Mouse (Mus musculus) embryo, embryonic 9.5 days (tissue): Measurements from ENCODE around the gene Ramp1.

Source experiments
- DNase-seq: peaks from one replicate; pipeline ENCODE4 v3.0.0-alpha.2; 2017; ENCODE audit errors: extremely low spot score

The Ramp1 gene

GRCm38 (mm10) chr1:91179533-91180173, at the start of gene Ramp1:
Ramp1 (plus strand) TSS chr1:91179822.
- DNase-seq, result peak; percentile 19

DNA sequence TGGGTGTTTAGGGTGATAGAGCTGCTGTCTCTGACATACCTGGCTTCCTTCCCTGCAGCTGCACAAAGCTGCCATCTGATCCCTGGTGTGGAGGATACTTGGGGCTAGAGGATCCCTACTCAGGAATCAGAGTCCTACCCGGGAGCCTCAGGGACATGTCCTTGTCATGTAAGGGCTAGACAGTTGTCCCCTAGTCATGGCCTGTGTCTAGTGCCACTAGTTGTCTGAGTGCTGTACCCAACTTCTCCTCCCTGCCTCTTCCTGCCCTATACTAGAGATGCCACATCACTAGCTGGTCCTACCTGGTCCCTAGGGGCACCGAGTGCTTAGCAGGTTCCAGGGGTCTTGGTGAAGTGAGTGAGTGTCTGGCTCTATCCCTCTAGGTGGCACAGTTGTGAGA, 42.6 kb upstream of the Ramp1 start:
- DNase-seq, result no peak

DNA sequence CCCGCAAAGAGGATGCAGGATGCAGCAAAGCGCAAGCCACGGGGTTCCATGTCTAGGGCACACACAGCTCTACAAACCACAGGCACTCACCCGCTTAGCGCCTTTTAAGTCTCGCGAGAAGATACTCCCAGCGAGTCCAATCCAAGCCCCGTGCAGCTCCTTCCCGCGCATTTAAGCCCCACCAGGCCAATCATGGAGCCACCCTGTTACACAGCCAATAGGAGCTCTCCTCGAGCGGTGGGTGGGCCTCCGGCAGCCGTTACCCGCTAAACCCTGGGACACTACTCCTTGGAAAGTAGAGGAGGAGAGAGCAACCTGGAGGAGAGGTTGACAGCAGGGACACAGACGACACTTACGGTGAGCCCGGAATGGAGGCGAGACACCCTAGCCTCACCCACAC, 34.8 kb upstream of the Ramp1 start, which contains the start of gene Rbm44:
Gene Rbm44, plus strand, starts transcription at position 277 of the 400 bp plus-strand sequence.
- peak; percentile 9 for DNase-seq

GRCm38 (mm10) chr1:91151509-91151908, 28.1 kb upstream of the Ramp1 start:
- no peak for DNase-seq

- DNase-seq, result no peak
These were observed 12.8 kb upstream of the Ramp1 start for GRCm38 (mm10) chr1:91166798-91167197.

DNA sequence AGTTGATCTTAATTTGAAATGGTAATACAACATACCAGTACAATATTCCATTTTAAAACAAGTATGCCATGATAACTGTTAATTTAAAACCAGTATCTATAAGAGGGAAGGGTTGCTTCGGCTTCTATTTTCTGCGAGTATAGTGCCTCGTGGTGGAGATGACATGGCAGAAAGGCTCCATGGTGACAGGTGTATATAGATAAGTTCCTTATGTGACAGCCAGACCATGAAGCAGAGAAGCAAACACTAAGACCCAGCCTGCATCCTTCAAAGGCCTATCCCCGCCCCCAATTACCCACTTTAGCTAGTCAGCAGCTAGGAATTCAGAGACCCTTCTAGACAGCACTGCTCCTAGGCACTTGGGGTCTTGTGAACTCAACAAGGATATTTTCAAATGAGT, 10.5 kb upstream of the Ramp1 start:
- no peak for DNase-seq

DNA sequence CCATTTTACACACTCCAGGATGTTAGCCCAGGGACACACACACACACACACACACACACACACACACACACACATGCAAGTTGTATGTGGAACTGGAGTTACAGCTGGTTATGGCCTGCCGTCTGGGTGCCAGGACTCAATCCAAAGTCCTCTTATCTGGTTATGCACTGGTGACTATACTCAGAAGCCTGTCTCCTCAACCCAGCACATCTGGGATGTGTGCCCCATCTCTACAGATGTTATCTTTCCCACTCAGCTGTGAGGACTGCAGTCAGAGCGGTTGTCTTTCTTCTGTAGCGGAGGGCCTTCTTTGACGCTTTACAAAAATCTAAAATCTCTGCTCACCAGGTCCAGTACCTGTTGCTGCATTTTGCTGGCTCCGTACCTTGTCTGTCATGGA, 4.8 kb upstream of the Ramp1 start:
- DNase-seq, result no peak

- no peak for DNase-seq
These were observed 3.6 kb upstream of the Ramp1 start for GRCm38 (mm10) chr1:91176026-91176425.

DNA sequence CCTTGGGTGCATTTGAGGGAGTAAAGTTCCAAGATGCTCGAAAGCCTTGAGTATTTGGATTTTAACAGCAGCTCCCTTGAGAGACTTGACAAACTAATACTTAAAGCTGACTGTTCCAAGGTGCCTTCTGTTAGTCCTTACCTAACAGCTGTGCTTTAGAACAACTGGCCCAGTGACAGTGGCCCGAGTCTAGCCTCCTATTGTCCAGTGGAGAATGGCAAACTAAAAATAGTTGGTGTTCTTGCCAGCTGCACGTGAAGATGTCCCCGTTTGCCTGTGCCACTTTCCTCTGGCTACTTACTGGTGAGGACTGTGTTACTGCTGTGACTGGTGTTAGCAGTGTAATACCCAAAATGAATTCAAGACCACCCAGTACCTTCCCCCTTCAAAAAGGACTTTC, 2.8 kb upstream of the Ramp1 start:
- no peak for DNase-seq

GRCm38 (mm10) chr1:91179086-91179485, 536 bp upstream of the Ramp1 start:
- peak; percentile 47 for DNase-seq

GRCm38 (mm10) chr1:91180174-91180565, 548 bp downstream of the Ramp1 start:
- DNase-seq, result no peak

DNA sequence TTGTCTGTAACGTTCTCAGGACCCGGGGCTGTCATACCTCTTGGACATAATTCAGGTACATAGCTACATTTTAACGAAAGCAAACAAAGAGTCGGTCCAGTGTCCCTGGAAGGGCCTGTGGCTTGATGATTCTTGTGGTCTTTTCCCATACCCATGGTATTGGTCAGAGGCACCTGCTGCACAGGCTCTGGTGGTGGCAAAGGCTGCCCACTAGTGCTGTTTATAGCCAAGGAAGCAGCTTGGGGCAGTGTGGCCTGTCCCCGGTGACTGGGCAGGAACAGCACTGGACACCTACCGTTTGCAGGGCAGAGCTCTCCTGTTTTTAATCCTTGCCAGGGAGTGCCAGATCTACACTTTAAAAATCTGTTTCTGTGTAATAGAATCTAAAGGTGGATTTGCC, 1.1 kb downstream of the Ramp1 start:
- no peak for DNase-seq

GRCm38 (mm10) chr1:91181261-91181660, 1.6 kb downstream of the Ramp1 start:
- no peak for DNase-seq

DNA sequence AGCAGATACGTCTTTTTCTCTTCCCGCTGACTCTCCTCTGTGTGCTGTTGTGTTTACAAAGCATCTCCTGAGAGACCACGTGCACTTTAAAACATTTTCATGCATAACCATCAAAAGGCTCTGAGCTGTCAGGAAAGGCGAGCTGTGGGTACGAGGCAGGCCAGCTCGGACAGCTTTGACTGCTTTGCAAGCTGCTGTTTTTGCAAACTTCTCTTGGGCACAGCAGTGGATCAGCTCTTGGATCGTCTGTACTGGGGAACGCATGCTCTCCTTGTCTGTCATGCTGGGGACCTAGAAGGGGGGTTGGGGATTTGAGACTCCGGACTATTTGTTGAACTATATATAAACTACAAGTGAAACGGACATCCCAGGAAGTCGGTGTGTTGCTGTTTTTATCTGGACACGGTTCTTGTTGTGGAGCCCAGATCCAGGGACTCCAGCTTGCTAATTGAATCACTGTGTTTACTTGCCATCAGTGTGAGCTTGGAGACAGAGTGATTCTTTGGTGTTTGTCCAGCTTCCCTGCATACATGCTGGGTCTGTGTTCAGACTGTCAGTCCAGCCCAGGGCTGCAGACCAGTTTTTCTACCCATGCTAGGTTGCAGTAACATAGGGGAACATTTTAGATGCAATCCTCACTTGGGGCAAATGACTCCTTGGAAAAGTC, 2.3 kb downstream of the Ramp1 start:
- no peak for DNase-seq

GRCm38 (mm10) chr1:91183305-91183704, 3.7 kb downstream of the Ramp1 start:
- DNase-seq, result no peak

DNA sequence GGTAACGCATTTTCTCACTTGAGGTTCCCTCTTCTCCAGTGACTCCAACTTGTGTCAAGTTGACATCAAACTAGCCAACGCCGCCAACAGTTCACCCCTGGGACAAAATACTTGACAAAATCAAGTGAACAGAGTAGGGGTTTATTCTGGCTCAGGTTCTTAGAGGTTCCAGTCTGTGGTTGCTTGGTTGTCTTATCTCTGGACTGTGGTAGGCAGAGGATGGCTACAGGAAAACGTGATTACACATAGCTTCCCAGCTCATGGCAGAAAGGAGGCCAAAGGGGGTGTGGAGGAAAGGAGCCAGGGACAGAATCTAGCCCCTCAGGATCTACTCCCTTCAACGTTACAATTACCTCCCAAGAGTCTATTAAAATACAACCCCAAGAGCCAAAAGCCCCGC, 7.1 kb downstream of the Ramp1 start:
- no peak for DNase-seq

DNA sequence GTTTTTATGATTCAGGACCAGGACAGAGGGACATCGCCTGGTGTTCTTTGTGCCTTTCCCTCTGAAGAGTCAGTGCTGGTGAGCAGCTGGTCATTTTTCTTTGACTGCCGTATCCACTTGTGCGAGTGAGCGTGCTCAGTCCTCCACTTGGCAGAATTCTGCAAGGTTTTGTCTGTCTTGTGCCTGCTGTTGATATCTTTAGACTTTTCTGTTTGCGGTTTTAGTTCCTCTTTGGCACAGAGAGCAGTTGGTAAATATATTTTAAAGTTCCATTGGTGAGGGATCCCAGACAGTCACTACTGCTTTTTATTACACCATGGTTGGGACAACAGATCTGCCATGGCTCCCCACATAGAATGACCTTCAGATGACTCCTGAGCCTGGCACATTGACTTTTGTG, 7.7 kb downstream of the Ramp1 start:
- DNase-seq, result no peak

GRCm38 (mm10) chr1:91187786-91188640, 8.4 kb downstream of the Ramp1 start:
- DNase-seq, result no peak

DNA sequence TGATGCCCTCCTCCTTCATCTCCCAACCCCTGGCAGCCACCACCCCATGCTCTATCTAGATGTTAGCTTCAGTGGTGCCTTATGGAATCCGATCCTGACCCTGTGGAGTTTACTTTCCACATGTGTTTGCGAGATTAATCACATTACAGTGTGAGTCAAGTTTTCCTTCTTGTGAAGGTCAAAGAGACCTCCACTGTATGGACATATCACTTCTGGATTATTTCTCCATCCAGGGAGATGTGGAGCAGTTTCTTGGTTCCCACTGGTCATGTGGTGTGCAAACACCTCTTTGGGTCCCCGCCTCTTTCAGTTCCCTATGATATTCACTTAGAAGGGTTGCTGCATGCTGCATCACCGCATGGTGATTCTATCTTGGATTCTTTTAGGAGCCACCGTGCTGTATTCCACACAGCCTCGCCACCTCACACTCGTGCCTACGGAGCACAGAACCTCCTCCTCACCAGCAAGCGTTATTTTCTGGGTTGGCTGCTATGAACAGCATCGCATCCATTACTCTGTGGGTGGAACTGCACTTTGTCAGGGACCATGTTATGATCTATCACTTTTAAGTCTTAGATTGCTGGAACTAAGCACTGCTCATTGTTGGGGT, 9.3 kb downstream of the Ramp1 start:
- DNase-seq, result no peak

DNA sequence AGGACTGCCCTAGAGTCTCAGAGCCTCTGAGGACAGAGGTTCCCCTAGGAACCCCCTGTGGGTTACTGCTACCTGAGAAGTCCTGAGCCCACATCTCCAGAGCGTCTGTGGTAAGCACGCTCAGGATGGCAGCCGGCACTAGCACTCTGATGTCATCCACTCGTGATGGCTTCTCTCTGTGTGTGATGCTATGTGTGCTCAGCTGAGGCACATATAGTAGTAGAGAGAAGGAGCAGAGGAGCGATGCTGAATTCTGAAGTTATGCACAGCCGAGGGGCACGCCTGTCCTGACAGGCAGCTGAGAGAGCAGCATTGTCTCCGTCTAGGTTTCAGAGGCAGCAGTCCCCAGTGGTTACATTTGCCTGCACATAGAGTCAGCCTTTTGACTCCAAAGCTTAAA, 12.6 kb downstream of the Ramp1 start:
- DNase-seq, result no peak

GRCm38 (mm10) chr1:91193242-91193641, 13.6 kb downstream of the Ramp1 start:
- DNase-seq, result no peak

GRCm38 (mm10) chr1:91193680-91194079, 14.1 kb downstream of the Ramp1 start:
- DNase-seq, result no peak
